In genomic region chr11:87709513-87710261, GRCm38 (mm10) we compare ENCODE assay signal across 9 mouse cellular contexts. TPM values are rescaled to one million over a fixed set of nuclear protein-coding genes. Genes with fewer than 3 reads are reported as not detected.
DNase-seq lines count a peak whose midpoint lies in the region; ATAC-seq and TF ChIP-seq lines count a peak whose summit lies in the region.
"Had no signal": no experiment of that assay in that cellular context is flagged by ENCODE, and none has a peak within 500 bp of the region (broad histone marks: within the 10 kb centered on the region; RNA-seq: fewer than 3 reads in every experiment).

No protein-coding gene starts in this region.

- TF ChIP-seq CTCF in heart, adult 2 months (IDR thresholded peaks at IDR 0.05): no peak
- TF ChIP-seq CTCF in lung, postnatal 0 days (IDR thresholded peaks at IDR 0.05): no peak

- H3K9me3 ChIP-seq in heart, embryonic 11.5 days (replicated peaks; ENCODE audit: control insufficient read depth, low read length): no peaks in the 10 kb centered on the region
- no peaks in the 10 kb centered on the region for H3K9me3 ChIP-seq in forebrain, embryonic 13.5 days (replicated peaks)
- H3K9me3 ChIP-seq in lung, postnatal 0 days (ENCODE audit: low read length): no peaks in the 10 kb centered on the region

- H3K27ac ChIP-seq in heart, embryonic 11.5 days (ENCODE audit: low read depth, low read length): no peak overlapping the region
- no peak overlapping the region for H3K27ac ChIP-seq in heart, adult 2 months
- no peak overlapping the region for H3K27ac ChIP-seq in forebrain, embryonic 13.5 days
- H3K27ac ChIP-seq in lung, postnatal 0 days (ENCODE audit: low read length): peak overlapping the region; percentile 61

- TF ChIP-seq EP300 in heart, adult 2 months (IDR thresholded peaks at IDR 0.05; ENCODE audit: insufficient read depth, low read depth, low read length): no peak
- TF ChIP-seq EP300 in lung, postnatal 0 days (IDR thresholded peaks at IDR 0.05): peak; percentile 63

- H3K4me1 ChIP-seq in heart, embryonic 11.5 days (ENCODE audit: control insufficient read depth, insufficient read depth, low read length): peaks cover 10% of the 10 kb centered on the region
- H3K4me1 ChIP-seq in heart, adult 2 months (ENCODE audit: control insufficient read depth, insufficient read depth, low read length): no peaks in the 10 kb centered on the region
- peaks cover 12% of the 10 kb centered on the region for H3K4me1 ChIP-seq in forebrain, embryonic 13.5 days
- H3K4me1 ChIP-seq in lung, postnatal 0 days (ENCODE audit: insufficient read depth, low read depth, low read length): no peaks in the 10 kb centered on the region

- DNase-seq in heart, adult 2 months: no peak
- peak; percentile 72 to 85 for DNase-seq in kidney, adult 8-10 months
- peak; percentile 89 for DNase-seq in lung, postnatal 0 days (ENCODE audit: low spot score)
- DNase-seq in ovary, postnatal 14 days (ENCODE audit: low spot score): peak; percentile 61
- no peak for DNase-seq in spleen, postnatal 14 days (ENCODE audit: low spot score in 2 of 2)
- no peak for DNase-seq in left cerebral cortex, postnatal 14 days (ENCODE audit: low spot score in 2 of 2)

- intact Hi-C loops in heart, adult 2 months (cut with DNase I): no loop called here
- intact Hi-C loops in left cerebral cortex, postnatal 14 days (cut with DNase I): no loop called here

- no peak for TF ChIP-seq POLR2A in heart, adult 2 months (IDR thresholded peaks at IDR 0.05; ENCODE audit: insufficient read depth, low read depth, low read length)

- 11% methylated on average over 21 of the region's 21 CpGs for WGBS in heart, embryonic 11.5 days (ENCODE audit: insufficient replicate concordance)
- 12% methylated on average over 21 of the region's 21 CpGs for WGBS in heart, adult 2 months
- WGBS in forebrain, embryonic 13.5 days: 11% methylated on average over 21 of the region's 21 CpGs
- WGBS in lung, postnatal 0 days: 7% methylated on average over 21 of the region's 21 CpGs

- H3K4me3 ChIP-seq in heart, embryonic 11.5 days (ENCODE audit: low read depth, low read length): peak overlapping the region; percentile 38
- H3K4me3 ChIP-seq in heart, adult 2 months: no peak overlapping the region
- peak overlapping the region; percentile 25 for H3K4me3 ChIP-seq in forebrain, embryonic 13.5 days
- H3K4me3 ChIP-seq in lung, postnatal 0 days (ENCODE audit: low read depth, low read length): peak overlapping the region; percentile 14; the same call in 1 of the 2 replicates
- H3K4me3 ChIP-seq: myocyte had no signal

- no peaks in the 10 kb centered on the region for H3K79me2 ChIP-seq in heart, adult 2 months (replicated peaks; ENCODE audit: control insufficient read depth, insufficient read depth, low read length)

- H3K9ac ChIP-seq in heart, embryonic 11.5 days (ENCODE audit: low read depth, low read length): peak overlapping the region; percentile 54
- no peak overlapping the region for H3K9ac ChIP-seq in heart, adult 2 months (ENCODE audit: low read depth, low read length)
- H3K9ac ChIP-seq in forebrain, embryonic 13.5 days: no peak overlapping the region
- no peak overlapping the region for H3K9ac ChIP-seq in lung, postnatal 0 days (replicated peaks; ENCODE audit: low read depth)

- peak overlapping the region; percentile 69 for H3K4me2 ChIP-seq in heart, embryonic 11.5 days
- peak overlapping the region; percentile 54 for H3K4me2 ChIP-seq in forebrain, embryonic 13.5 days
- peak overlapping the region; percentile 44 for H3K4me2 ChIP-seq in lung, postnatal 0 days (replicated peaks; ENCODE audit: low read depth, low read length)

- 0 out of 2 replicates have a peak, but pooled peaks have one; percentile 26 for ATAC-seq in heart, embryonic 11.5 days (replicated peaks; ENCODE audit: insufficient number of reproducible peaks, low FRiP score, low TSS enrichment)
- no peak for ATAC-seq in forebrain, embryonic 13.5 days
- ATAC-seq in lung, postnatal 0 days: peak; percentile 97

- H3K27me3 ChIP-seq in heart, embryonic 11.5 days (ENCODE audit: control insufficient read depth, insufficient read depth, low read length): peaks cover 21% of the 10 kb centered on the region
- no peaks in the 10 kb centered on the region; the same call in 1 of the 2 replicates for H3K27me3 ChIP-seq in heart, adult 2 months (ENCODE audit: control insufficient read depth, insufficient read depth, low read length)
- H3K27me3 ChIP-seq in forebrain, embryonic 13.5 days: peaks cover 16% of the 10 kb centered on the region
- H3K27me3 ChIP-seq in lung, postnatal 0 days (replicated peaks; ENCODE audit: insufficient read depth, low read length): no peaks in the 10 kb centered on the region

- H3K36me3 ChIP-seq in heart, embryonic 11.5 days (ENCODE audit: control insufficient read depth, insufficient read depth, low read length): no peaks in the 10 kb centered on the region
- H3K36me3 ChIP-seq in heart, adult 2 months (ENCODE audit: control insufficient read depth, insufficient read depth, low read length): no peaks in the 10 kb centered on the region
- H3K36me3 ChIP-seq in forebrain, embryonic 13.5 days (ENCODE audit: poor library complexity, severe bottlenecking): no peaks in the 10 kb centered on the region
- no peaks in the 10 kb centered on the region for H3K36me3 ChIP-seq in lung, postnatal 0 days (ENCODE audit: insufficient read depth, low read length)

RNA-seq across cellular contexts. Expression of gene Supt4a, which starts 27.7 kb away (rescaled TPM):
- polyA plus RNA-seq in heart, embryonic 11.5 days (2014; fragmentation: Nextera tagmentation; extraction: Ambion mirVana): 114 and 120 TPM in 2 replicates
- total RNA-seq in heart, adult 2 months (2021): 10 to 100 TPM; 41.4 to 44.6 TPM
- 47.5 and 80.4 TPM in 2 replicates for polyA plus RNA-seq in heart, adult 2 months (2012; rRNA removed)
- 168 and 177 TPM in 2 replicates for polyA plus RNA-seq in forebrain, embryonic 13.5 days (2015; fragmentation: Nextera tagmentation; extraction: Ambion mirVana)
- 155 and 166 TPM in 2 replicates for polyA plus RNA-seq in lung, postnatal 0 days (2015; fragmentation: Nextera tagmentation; extraction: Ambion mirVana)
- 10 to 100 TPM; 60.6 to 67.6 TPM for total RNA-seq in left cerebral cortex, postnatal 14 days (2021)

RNA-seq across cellular contexts. Expression of gene Rnf43, which starts 47.2 kb away (rescaled TPM):
- polyA plus RNA-seq in heart, embryonic 11.5 days (2014; fragmentation: Nextera tagmentation; extraction: Ambion mirVana): 0.54 and 0.96 TPM in 2 replicates
- total RNA-seq in heart, adult 2 months (2021): under 1 TPM; 0.42 to 0.45 TPM
- 0.15 and 0.31 TPM in 2 replicates for polyA plus RNA-seq in heart, adult 2 months (2012; rRNA removed)
- 0.70 and 1.5 TPM in 2 replicates for polyA plus RNA-seq in forebrain, embryonic 13.5 days (2015; fragmentation: Nextera tagmentation; extraction: Ambion mirVana)
- polyA plus RNA-seq in lung, postnatal 0 days (2015; fragmentation: Nextera tagmentation; extraction: Ambion mirVana): 4.6 and 6.6 TPM in 2 replicates
- 1 to 10 TPM; 2.6 to 4.1 TPM for total RNA-seq in left cerebral cortex, postnatal 14 days (2021)
- polyA plus RNA-seq: myocyte had no signal

RNA-seq across cellular contexts. Expression of gene Tspoap1, which starts 50.7 kb away (rescaled TPM):
- polyA plus RNA-seq in heart, embryonic 11.5 days (2014; fragmentation: Nextera tagmentation; extraction: Ambion mirVana): 0.72 and 1.2 TPM in 2 replicates
- not detected for total RNA-seq in heart, adult 2 months (2021)
- polyA plus RNA-seq in heart, adult 2 months (2012; rRNA removed): 0.09 and 0.66 TPM in 2 replicates
- 20.7 and 29.1 TPM in 2 replicates for polyA plus RNA-seq in forebrain, embryonic 13.5 days (2015; fragmentation: Nextera tagmentation; extraction: Ambion mirVana)
- 0.64 and 0.83 TPM in 2 replicates for polyA plus RNA-seq in lung, postnatal 0 days (2015; fragmentation: Nextera tagmentation; extraction: Ambion mirVana)
- total RNA-seq in left cerebral cortex, postnatal 14 days (2021): 100 to 1,000 TPM; 154 to 162 TPM

Comparison
In these comparisons a context has a peak if more than half of its experiments do, and no peak if none do; other contexts are left out.
1. DNase-seq: peak in kidney, adult 8-10 months (2 of 2), lung, postnatal 0 days (single experiment) and ovary, postnatal 14 days (single experiment); none in heart, adult 2 months (0 of 2), spleen, postnatal 14 days (0 of 2) and left cerebral cortex, postnatal 14 days (0 of 2).
2. RNA of gene Tspoap1, which starts 50.7 kb away (polyA plus RNA-seq): 20.7 to 29.1 TPM in forebrain, embryonic 13.5 days; 0.72 to 1.2 TPM in heart, embryonic 11.5 days, 0.09 to 0.66 TPM in heart, adult 2 months and 0.64 to 0.83 TPM in lung, postnatal 0 days; every median in the first group is over 10 times any median in the second.
3. Peak in every context shown above with its lines, with median percentiles within 50 percentile points of each other: H3K4me2 ChIP-seq.